Mouse (Mus musculus) bone marrow macrophage, adult 2 months (primary cell): Measurements from ENCODE around the gene Lce1f. TPM values are rescaled to one million over a fixed set of nuclear protein-coding genes. Genes with fewer than 3 reads are reported as not detected.
"Not testable (repeated sequence)": the region's sequence is repeated elsewhere in the genome, so short reads cannot be mapped to it uniquely, and the experiment has no call there.

Source experiments
- H3K27ac ChIP-seq: 2 replicates; pipeline ENCODE4 v1.5.1; 2012; ENCODE audit warnings: low read depth, low read length; ENCODE audit not compliant: insufficient read depth
- H3K4me1 ChIP-seq: 2 replicates; pipeline ENCODE4 v1.6.1; 2012; ENCODE audit warnings: low read length; ENCODE audit not compliant: control insufficient read depth, insufficient read depth
- H3K4me3 ChIP-seq: 2 replicates; pipeline ENCODE4 v1.5.1; 2012; ENCODE audit warnings: mild to moderate bottlenecking, low read length, moderate library complexity; ENCODE audit not compliant: insufficient read depth
- CTCF ChIP-seq: IDR thresholded peaks from 2 replicates; pipeline ENCODE4 v1.5.1; 2012; ENCODE audit warnings: low read depth, mild to moderate bottlenecking, low read length, moderate library complexity
- POLR2A ChIP-seq: IDR thresholded peaks from 2 replicates; pipeline ENCODE4 v1.6.1; 2012; ENCODE audit warnings: mild to moderate bottlenecking, low read depth, low read length, borderline replicate concordance
- polyA plus RNA-seq: library from polyadenylated mRNA; stranded (reverse); fragments of >200 nt; gene quantifications from 2 replicates; pipeline ENCODE4 v1.2.4, GENCODE M21; 2012; ENCODE audit not compliant: missing spikeins, insufficient read depth, insufficient read length

Gene Lce1f
- polyA plus RNA-seq: not detected in 2 replicates

GRCm38 (mm10) chr3:92720250-92720649 lies at the start of gene Lce1f:
Gene Lce1f (minus strand): TSS chr3:92720350.
- H3K27ac ChIP-seq: no peak within 1 kb of the TSS
- no peaks in the 10 kb centered on the region for H3K4me1 ChIP-seq
- TF ChIP-seq CTCF (no peak), POLR2A (no peak)
- H3K4me3 ChIP-seq: no peak within 1 kb of the TSS

DNA sequence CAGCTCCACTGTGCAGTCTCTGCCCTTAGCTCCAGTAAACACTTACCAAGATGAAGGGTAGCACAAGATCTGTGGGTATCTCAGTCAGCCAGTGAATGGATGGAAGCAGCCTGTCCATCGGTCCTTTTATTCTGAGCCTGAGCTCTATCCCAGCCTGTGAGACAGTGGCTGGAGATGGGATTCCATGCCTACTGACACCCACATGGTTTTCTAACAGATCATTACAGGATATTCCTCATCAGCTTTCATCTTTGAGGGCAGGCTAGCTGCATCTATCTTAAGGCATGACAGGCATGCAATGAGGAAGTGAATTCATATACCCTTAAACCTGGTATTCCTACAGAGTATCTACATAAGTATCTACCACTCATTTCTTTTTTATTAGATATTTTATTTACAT lies 44.8 kb upstream of the Lce1f start, which contains the start of gene Lce1h:
Lce1h (minus strand) TSS at position 101 of the 400 bp plus-strand sequence.
- H3K4me1 ChIP-seq: no peaks in the 10 kb centered on the region
- TF ChIP-seq CTCF: no peak
- TF ChIP-seq POLR2A: no peak
- H3K27ac ChIP-seq: no peak within 1 kb of the TSS
- H3K4me3 ChIP-seq: no peak within 1 kb of the TSS

DNA sequence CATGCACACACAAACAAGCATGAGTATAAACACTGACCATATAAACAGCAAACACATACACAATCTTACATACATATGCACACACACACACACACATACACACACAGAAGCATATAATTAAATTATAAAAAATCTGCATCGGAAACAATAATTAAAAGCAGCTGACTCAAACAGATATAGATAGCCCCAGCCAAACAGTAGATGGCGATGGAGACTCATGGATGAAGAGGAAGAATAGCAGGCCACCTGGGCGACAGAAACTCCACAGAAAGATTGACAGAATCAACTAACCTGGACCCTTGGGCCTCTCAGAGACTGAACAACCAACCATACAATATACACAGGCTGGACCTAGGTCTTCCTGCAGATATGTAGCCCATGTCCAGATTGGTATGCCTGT lies 33.0 kb upstream of the Lce1f start:
- TF ChIP-seq CTCF: no peak
- no peak for TF ChIP-seq POLR2A
- Histone ChIP-seq H3K27ac (no peak overlapping the region), H3K4me3 (no peak overlapping the region), H3K4me1 (no peaks in the 10 kb centered on the region)

DNA sequence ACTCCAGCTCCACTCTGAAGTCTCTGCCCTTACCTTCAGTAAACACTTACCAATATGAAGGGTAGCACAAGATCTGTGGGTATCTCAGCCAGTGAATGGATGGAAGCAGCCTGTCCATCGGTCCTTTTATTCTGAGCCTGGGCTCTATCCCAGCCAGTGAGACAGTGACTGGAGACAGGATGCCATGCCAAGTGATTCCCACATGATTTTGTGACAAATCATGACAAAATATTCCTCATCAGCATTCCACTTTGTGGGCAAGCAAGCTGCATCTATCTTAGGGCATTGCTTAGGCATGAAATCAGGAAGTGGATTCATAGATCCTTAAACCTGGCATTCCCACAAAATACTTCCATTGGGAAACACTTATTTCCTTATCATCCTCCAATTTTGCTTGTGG lies 32.1 kb upstream of the Lce1f start, which contains the start of gene Lce1g:
Lce1g (minus strand) TSS at position 101 of the 400 bp plus-strand sequence.
- TF ChIP-seq CTCF: no peak
- TF ChIP-seq POLR2A: no peak
- no peak within 1 kb of the TSS for H3K27ac ChIP-seq
- H3K4me3 ChIP-seq: no peak within 1 kb of the TSS
- no peaks in the 10 kb centered on the region for H3K4me1 ChIP-seq

DNA sequence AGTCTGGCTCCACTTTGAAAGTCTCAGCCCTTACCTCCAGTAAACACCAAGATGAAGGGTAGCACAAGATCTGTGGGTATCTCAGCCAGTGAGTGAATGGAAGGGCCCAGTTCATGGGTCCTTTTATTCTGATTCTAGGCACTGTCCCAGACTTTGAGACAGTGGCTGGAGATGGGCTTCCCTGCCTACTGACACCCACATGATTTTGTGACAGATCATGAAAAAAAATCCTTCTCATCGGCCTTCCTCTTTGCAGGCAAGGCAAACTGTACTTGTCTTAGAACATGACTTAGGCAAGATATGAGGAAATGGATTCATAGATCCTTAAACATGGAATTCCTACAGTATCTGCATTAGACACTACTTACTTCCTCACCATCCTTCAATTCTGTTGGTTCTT lies 18.8 kb upstream of the Lce1f start, which contains the start of gene Gm38119:
Gm38119 (minus strand) TSS at position 101 of the 400 bp plus-strand sequence.
- TF ChIP-seq CTCF: no peak
- TF ChIP-seq POLR2A: no peak
- H3K27ac ChIP-seq: no peak within 1 kb of the TSS
- no peaks in the 10 kb centered on the region for H3K4me1 ChIP-seq
- no peak within 1 kb of the TSS for H3K4me3 ChIP-seq

GRCm38 (mm10) chr3:92722631-92723030 lies 2.5 kb upstream of the Lce1f start:
- Histone ChIP-seq H3K4me1 (no peaks in the 10 kb centered on the region), H3K27ac (no peak overlapping the region), H3K4me3 (no peak overlapping the region)
- no peak for TF ChIP-seq CTCF

DNA sequence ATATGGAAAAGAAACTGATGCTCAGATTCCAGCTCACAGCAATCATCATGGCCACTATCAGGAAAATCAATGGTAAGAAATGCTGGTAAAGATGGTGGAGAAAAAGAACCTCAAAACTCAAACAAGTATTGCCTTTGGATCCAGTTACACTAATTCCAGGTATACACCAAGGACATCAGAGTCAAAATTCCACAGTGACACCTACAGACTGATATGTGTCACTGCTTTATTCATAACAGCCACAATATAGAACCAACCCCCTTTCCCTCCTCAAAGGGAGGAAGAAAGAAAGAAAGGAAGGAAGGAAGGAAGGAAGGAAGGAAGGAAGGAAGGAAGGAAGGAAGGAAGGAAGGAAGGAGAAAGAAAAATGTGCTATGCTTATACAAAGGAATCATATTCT lies 5.0 kb downstream of the Lce1f start:
- H3K4me1 ChIP-seq: no peaks in the 10 kb centered on the region
- H3K27ac ChIP-seq: no peak overlapping the region
- TF ChIP-seq CTCF (no peak), POLR2A (no peak)
- H3K4me3 ChIP-seq: no peak overlapping the region

GRCm38 (mm10) chr3:92708974-92709373 lies 11.2 kb downstream of the Lce1f start, which contains the start of gene Lce1e:
Gene Lce1e (minus strand): TSS chr3:92709074.
- no peak within 1 kb of the TSS for H3K27ac ChIP-seq
- H3K4me3 ChIP-seq: no peak within 1 kb of the TSS
- H3K4me1 ChIP-seq: no peaks in the 10 kb centered on the region
- TF ChIP-seq POLR2A (no peak), CTCF (no peak)

GRCm38 (mm10) chr3:92694613-92695012 lies 25.5 kb downstream of the Lce1f start:
- TF ChIP-seq CTCF: no peak
- no peak overlapping the region for H3K27ac ChIP-seq
- H3K4me3 ChIP-seq: no peak overlapping the region
- H3K4me1 ChIP-seq: no peaks in the 10 kb centered on the region

DNA sequence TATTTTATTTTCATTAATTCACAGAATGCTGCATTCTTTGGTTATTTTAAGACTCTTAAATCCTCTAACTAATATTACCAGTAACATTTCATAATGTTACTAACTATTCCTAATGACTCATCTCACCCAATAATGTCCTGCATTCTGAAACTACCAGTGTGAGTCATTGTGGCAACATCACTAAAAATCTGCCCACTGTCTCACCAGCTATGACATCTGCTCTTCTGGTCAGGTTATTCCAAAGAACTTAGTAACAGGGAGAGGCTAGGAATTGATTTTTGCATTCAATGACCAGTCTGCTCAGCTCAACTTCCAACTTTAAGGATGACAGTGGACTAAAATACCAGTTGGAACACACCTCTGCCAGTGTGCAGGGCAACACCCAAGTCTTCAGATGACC lies 28.5 kb downstream of the Lce1f start:
- TF ChIP-seq CTCF: no peak
- no peak for TF ChIP-seq POLR2A
- Histone ChIP-seq H3K4me1 (no peaks in the 10 kb centered on the region), H3K27ac (no peak overlapping the region), H3K4me3 (no peak overlapping the region)

- H3K4me3 ChIP-seq, H3K4me1 ChIP-seq, H3K27ac ChIP-seq: not testable (repeated sequence)
These were observed 31.0 kb downstream of the Lce1f start for GRCm38 (mm10) chr3:92689154-92689553.
